Mouse (Mus musculus) large intestine, adult 2 months (tissue): ENCODE results near the gene Kansl3. TPM values are rescaled to one million over a fixed set of nuclear protein-coding genes. Genes with fewer than 3 reads are reported as not detected.
A peak's percentile ranks its signal among the peaks of the same experiment; 100 is the strongest.

Experiments
- DNase-seq: peaks from one replicate; pipeline ENCODE4 v3.0.0-alpha.2; 2012; ENCODE audit warnings: low read depth, low spot score
- WGBS: fragments of 180-500 bp; shearing (Covaris S2); methylation state at CpG from one replicate; pipeline ENCODE4 v1.1.7; 2018; 5-methylcytosine and 5-hydroxymethylcytosine counted together
- polyA plus RNA-seq: library from polyadenylated mRNA; depleted of rRNA; stranded (reverse); fragments of >200 nt; gene quantifications from 2 replicates; pipeline ENCODE4 v1.2.3, GENCODE M21; 2012; rRNA removed

Gene Kansl3
- polyA plus RNA-seq: 24.1 and 48.4 TPM in 2 replicates

DNA sequence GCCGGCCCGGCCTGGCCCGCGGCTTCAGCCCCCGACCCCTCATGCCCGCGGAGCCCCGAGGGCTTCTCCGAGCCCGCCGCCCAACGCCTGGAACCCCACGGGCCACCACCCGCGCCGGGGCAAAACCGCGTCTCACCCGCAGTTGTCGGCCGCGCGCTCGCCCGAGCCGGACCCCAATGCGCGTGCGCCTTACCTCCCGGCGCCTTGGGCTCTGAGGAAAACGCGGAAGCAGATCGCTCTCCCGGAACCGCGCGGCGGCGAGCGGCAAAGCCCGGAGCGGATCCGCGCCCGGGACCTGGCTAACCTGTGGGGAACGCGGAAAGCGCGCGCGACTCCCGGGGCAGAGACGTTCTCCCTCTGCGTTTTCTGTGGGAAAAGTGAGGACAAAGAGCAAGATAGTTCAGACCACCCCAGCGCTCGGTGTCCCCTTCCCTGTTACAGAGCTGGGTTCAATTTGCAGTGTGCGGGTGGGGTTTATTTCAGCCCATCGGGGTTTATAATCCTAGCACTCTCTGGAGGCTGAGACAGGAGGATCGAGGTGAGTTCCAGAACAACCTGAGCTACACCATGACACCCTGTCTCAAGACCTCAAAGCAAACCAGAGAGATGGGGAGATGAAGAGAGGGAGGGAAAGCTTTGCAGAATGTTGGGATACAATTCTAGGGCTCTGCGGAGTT, at the start of gene Kansl3:
Kansl3 (minus strand) TSS at position 213 of the 677 bp plus-strand sequence.
- peak; percentile 75 for DNase-seq
- WGBS: 4% methylated on average over 61 of the region's 61 CpGs

DNA sequence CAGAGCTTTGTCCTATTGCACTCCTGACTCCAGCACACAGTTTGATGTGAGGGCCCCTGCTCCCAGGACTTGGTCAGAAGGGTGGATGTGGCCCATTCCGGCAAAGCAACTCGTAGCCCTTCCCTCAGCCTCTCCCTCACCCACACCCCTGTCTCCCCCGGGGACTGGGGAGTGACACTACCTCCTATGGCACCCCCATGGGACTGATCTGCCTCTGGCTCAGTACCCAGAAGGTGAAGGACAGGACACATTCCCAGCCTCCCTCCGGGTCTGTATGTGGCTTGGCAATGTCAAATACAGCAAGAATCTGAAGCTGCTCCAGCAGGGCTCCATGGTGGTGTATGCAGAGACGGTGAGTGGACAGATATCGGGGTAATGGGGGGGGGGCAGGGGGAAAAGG, 35.5 kb upstream of the Kansl3 start:
- no peak for DNase-seq
- 70% methylated on average over 6 of the region's 6 CpGs for WGBS

DNA sequence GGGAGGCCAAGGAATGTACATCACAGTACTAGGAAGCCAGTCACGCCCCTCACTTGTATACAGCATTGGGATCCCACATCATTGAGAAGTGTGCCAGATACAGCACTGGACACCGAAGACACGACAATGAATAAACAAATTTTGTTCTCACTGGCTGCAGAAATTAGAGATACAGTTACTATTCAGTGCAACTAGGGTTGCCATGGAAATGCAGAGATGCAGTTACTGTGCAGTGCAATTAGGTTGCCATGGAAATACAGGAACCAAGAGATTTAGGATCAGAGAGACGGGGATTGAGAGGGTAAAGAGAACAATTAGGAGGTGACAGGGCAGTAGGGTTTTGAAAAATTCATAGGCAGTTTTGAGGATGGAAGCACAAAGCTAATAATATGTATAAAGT, 32.5 kb upstream of the Kansl3 start:
- no peak for DNase-seq
- WGBS: 64% methylated on average over 4 of the region's 4 CpGs

DNA sequence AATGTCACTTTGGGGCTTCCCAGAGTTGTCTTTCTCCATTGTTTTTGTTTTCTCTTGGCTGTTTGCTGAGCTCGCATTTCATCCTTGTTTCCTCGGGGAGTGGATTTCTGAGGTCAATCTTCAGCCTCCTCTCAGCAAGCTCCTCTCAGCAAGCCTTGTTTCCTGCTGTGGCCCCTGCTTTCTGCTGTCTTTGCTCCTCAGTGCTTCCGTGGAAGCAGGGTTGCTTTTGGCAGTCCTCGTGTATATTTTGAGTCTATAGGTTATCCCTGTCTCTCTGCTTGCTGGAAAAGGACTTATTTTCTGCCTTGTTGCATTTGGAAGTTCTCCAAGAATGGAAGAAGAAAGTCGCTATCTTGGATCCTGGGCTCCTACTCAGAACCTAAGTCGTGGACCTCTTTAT, 28.1 kb upstream of the Kansl3 start:
- no peak for DNase-seq
- 18% methylated on average over 6 of the region's 6 CpGs for WGBS

DNA sequence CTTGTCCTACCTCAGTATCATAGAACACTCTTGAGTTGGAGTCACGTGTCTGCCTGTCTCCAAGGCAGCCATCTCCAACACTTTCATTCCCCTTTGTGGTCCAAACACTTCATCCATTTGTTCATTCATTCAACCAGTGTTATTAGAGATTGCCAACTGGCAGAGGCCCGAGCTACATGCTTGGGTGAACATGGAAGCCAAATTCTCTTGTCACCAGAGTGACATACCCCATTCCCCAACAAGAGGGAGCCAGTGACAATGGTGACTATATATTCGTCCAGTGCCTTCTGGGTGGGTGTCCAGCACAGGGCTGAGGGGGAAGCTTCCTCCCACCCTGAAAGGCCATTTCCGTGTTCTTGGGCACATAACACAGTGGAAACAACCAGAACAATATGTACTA, 10.6 kb upstream of the Kansl3 start:
- DNase-seq: no peak
- 73% methylated on average over 4 of the region's 4 CpGs for WGBS

DNA sequence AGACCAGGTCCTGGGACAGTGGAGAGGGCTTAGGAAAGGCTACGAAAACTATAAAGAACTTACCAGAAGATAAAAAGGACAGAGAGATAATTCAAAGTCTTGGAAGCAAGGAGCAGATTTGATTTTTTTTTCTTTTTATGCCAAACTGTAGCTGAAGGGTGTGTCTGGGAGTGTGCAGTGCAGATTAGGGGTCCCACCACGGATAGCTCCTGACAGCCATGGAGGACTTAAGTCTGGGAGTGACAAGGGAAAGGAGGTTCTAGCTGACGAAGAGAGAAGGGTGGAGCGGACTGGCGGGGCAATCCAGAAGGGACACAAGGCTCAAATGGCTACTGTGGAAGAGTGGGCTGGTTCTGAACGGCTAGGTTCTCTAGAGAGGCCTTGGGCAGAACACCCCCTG, 9.9 kb upstream of the Kansl3 start:
- WGBS: 71% methylated on average over 6 of the region's 6 CpGs
- no peak for DNase-seq

DNA sequence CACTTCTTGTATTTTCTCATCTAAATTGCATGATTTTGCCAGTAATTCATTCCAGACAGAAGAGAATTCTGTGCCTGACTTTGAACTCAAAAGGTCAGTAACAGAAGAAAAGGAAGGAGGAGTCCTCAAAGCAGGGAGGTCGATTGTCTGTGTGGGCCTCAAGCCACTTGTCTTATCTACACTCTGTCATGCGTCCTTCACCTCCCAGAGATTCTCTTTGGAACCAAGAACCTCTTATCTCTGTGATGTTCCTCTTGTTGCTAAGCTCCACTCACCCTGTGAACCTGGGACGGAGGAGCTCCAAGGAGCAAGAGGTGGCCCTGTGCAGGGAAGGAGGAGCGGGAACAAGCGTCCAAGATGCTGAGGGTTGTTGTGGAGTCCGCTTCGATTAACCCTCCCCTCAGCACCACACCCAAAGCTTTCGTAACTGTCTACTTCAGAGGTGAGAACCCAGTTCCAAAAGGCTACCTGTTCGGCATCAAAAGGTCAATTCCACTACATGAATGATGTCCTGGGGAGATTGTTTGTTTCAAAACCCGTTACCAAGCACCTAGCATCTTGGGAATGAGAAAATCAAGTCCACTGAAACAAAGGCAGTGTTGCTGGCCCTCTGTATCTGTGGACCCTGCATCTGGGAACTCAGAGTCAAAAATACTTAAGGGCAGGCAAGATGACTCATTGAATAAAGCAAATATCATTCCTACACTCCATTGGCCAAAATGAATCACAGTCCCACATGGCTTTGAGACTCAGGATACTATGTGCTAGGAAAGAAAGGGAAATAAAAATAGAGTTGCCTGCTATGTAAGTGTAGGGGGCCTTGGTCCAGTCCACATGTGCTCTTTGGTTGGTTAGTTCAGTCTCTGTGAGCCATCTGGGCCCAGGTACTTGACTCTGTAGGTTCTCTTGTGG, 3.2 kb upstream of the Kansl3 start, which contains the start of gene Fer1l5:
Fer1l5 (plus strand) TSS at position 358 of the 912 bp plus-strand sequence.
- WGBS: 82% methylated on average over 10 of the region's 10 CpGs
- DNase-seq: no peak

DNA sequence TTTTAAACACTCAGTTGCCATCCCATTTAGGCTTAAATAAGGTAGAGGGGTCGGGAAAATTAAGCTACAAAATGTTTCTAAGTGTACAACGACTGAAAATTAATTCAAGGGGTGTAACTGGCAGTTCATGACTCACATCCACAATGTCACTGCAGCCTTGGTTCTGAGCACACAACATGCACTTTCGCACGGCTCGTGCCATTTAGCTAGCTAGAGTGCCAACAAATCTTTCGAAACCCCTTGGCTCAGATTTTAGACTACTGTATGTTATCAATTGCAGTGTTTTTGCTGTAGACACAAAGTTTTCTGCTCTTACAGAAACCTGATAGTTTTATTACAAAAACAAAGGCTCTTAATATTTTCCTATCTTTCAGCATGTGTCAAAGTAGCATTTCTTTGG, 1.9 kb upstream of the Kansl3 start:
- WGBS: 79% methylated on average over 6 of the region's 6 CpGs
- no peak for DNase-seq

DNA sequence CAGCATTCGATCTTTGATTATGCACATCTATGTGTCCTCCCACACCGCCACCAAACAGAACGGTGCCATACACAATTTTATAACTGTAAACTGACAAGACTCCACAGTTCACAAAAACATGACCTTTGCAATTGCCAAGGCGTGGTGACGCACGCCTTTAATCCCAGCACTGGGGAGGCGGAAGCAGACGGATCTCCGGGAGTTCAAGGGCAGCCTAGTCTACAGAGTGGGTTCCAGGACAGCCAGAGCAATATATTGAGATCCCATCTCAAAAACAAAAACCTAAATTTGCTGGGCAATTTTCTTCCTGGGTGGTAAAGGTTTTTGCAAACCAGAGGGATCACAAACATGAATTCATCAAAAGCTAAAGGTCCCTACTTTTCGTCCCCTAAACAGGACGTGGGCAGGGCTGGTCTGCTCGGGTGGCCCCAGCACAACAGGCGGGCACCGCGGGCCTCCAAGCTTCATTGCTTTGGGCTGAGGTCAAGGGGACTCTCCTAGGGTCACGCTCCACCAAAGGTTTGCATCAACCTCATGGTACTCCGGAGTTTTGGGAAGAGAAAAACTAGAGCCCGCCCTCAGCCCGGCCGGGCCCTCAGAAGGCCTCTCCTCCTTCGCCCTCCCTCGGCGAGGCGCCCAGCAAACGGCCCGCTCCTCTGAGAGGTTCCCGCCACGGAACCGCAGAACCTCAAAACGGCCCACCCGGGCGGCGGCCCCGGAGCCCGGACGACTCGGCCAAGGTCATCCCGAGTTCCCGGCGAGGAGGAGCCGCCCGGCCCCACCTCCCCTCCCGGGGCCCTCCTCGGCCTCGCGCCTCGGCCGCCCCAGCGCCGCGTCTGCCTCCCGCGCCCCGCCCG, 641 bp downstream of the Kansl3 start:
- WGBS: under 1% methylated on average over 54 of the region's 55 CpGs
- DNase-seq: peak; percentile 69

DNA sequence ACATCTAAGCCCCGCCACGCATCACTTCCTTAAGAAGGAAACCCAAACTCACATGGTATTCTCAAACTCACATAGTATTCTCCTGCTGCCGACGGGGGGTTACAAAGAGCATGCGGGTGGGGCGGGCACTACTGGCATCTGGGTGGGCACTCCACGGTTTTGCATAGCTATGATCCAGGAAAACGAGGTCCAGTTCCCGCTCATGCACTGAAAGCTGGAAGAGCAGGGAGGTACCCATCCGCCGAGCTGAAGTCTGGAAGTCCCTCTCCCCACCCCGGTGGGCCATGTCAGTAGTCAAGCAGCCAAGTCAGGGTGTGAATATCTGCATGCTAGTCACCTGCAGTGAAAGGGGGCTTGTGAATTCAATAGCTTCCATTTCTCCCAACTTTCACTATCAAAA, 1.3 kb downstream of the Kansl3 start:
- 27% methylated on average over 12 of the region's 12 CpGs for WGBS
- no peak for DNase-seq

DNA sequence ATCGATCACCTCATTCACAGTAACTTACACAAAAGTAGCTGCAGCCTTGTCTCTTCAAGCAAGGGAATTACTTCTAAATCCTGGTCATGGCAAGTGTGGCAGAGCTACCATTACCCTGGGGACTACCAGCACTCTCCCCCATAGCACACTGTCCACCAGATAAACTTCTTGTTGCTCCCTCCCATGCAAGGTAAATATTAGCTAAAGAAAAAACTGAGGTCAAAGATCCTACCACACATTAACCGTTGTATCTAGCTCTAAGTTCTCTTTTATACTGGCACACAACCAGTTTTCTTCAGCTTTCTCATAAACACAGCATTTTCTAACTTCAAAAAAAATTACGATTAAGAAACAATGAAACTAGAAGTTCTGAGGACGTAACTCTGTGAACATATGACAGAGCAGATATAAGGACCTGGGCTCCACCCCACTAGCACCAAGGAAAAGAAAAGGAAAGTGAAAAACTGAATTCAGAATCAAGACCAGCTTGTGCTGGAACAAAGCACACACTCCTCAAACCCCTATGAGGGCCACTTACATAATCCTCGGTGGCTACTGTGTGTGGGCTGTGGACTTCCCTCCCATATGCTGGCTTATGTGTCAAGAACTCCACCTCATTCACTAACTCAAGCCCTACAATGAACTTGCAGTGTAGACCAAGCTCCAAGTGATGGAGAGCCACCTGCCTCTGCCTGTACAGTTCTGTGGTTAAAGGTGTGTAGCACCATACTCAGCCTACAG, 11.9 kb downstream of the Kansl3 start:
- WGBS: 42% methylated on average over 5 of the region's 5 CpGs
- no peak for DNase-seq

DNA sequence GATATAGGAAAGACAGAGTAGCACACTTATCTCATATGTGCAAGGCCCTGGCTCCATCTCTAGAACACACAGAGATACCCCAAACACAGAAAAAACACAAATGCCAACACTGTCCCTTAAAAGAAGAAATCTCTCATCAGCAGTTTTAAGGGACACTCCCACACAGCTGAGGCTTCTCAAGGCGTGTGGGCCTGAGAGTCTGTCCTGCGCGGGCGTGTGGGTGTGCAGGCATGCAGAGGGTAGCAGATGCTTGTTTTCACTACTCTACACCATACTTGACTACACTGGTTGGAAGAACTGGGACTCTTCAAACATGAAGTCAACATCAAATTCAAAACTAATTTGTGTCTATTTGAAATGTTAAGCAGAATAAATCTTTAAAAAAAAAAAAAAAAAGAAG, 16.6 kb downstream of the Kansl3 start:
- 84% methylated on average over 4 of the region's 4 CpGs for WGBS
- no peak for DNase-seq

DNA sequence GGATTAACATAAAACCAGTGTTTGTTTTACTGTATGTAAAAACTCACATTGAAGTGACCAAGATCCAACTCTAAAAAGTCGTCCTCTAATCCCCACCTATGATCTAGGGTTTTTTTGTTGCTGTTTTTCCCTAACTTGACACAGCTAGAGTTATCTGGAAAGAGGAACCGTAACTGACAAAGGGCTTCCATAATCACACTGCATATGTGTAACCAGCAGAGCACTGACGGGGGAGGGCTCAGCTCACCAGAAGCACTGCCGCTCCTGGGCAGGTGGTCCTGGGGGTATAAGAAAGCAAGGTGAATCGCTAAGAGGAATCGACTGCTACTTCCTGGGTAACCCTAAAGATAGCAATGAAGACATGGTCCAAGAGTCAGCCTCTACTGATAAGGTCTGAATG, 26.4 kb downstream of the Kansl3 start:
- 92% methylated on average over 6 of the region's 6 CpGs for WGBS
- DNase-seq: no peak

DNA sequence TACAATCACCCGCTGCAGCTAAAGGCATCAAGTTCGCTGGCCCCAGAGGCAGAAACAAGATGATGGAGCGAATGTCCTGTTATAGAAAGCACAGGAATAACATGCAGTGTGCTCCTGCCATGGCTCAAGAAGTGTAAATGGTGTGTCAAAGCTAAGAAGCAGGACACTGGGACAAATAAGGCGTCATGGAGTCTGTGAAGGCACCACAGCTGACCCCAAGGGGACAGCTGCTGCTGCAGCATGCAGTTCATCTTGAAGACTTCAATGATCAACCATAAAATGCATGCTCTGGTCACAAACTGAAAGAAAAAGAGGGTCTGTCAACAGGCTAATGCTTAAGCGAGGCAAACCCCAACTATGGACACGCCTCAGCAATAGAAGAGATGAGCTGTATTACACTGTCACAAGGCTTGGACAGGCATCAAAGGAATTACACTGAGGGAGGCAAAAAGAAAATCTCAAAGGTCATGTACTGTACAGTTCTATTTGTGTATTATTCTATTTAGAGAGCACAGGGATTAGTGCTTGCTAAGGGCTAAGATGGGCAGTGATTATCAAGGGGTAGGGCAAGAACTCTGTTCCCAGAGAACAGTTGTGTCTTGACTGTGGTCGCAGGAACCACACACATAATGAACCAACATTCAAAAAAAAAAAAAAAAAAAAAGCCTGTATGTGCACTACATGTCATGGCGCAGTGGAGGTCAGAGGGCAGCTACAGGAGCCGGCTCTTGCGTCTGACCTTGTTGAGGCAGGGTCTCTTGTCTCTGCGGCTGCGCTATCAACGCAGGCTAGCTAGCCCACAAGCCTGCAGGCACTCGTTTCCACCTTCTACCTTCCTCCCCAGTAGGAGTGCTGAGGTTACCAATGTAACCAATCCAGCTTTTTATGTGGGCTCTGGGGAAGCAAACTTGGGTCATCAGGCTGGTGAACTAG, 35.8 kb downstream of the Kansl3 start:
- WGBS: 79% methylated on average over 14 of the region's 14 CpGs
- no peak for DNase-seq

DNA sequence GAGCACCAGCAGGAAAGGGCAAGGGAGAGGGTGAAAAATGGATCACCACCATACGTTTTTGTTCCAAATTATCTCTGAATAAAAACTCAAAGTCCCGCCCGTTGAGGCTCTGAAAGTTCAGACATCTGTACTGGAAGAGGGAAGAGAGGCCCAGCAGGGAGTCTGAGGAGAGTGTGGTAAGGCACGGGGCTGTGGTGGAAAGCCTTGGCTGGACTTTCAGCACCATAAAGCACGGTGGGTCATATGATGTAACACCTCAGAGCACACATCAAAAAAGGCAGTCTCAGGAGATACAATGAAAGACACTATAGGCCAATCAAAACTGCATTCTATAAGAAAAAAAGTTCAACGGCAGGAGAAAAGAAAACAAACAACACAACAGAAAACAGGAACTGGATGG, 37.2 kb downstream of the Kansl3 start:
- 67% methylated on average over 6 of the region's 6 CpGs for WGBS

DNA sequence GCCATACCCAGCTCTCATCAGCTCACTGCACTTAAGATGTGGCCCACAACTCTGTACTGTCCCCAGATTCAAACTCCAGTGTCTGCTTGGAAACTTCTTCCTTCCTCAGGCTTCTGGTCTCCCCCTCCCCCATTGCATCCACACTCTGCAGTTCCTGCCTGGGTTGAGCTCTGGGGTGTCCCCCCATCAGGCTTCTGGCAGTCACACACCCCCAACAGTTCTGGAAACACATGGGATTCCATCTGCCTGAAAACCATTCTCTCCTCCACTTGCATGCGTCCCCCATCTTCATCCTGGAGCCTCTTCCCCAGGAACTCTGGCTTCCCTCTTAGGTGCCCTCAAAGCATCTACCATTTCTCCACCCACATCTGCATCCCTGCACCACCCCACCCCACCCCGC, 42.2 kb downstream of the Kansl3 start:
- WGBS: 93% methylated on average over 2 of the region's 2 CpGs
- DNase-seq: no peak

More for the DNA sequence above, 37.2 kb downstream of the Kansl3 start:
- no peak for DNase-seq

DNA sequence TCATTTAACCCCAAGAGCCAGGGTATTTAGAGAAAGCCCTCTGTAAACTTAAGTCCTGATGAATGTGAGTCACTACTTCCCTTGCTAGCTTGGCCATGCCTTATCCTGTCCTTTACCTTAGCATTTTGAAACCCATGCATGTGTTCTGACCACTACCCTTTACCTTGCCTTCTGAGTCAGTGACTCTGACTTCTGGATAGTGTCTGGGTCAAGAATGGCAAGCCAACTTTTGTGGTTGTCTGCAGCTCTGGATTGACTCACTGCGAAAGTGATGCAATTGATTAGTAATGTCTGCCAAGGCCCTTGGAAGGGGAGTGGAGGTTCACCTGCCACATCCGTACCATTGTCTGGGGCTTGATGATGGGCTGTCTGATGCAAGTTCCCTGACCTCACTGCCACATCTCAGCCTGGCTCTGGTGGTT, 43.1 kb downstream of the Kansl3 start:
- no peak for DNase-seq
- 86% methylated on average over 2 of the region's 2 CpGs for WGBS

DNA sequence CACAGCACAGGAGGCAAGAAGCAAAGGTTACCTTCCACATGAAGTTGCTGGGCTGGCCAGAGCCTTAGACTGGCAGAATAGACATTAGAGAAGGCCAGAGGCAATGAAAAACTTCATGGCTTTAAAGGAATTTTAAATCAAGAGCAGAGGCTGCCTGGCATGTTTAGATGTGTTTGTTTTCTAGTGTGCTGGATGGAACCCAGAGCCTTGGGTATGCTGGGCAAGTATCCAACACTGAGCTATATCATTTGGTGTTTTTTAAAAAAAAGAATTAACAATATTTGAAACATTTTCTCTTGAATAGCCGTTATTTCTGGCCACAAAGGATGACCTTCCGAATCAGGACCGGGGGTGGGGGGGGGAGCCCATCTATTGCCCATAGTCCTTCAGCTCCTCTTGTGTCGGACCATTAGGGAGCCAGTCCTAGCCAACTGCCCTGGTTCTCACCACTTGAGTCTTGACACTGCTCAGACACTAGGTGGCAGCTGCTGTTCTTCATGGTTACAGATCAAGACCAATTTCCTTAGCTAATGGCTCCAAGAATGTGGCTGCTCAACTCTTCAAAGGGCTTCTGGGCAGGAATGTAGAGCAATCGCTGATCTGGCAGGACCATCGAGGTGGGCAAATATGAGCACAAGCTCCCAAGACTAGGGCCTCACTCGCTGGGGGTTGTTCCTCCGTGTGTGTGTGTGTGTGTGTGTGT, 45.1 kb downstream of the Kansl3 start:
- WGBS: 23% methylated on average over 8 of the region's 8 CpGs
- no peak for DNase-seq
